Mouse (Mus musculus) bone marrow macrophage, adult 2 months (primary cell): ENCODE results near the gene Mdh1b. TPM values are rescaled to one million over a fixed set of nuclear protein-coding genes. Genes with fewer than 3 reads are reported as not detected.

Source experiments
- H3K27ac ChIP-seq: 2 replicates; pipeline ENCODE4 v1.5.1; 2012; ENCODE audit warnings: low read depth, low read length; ENCODE audit not compliant: insufficient read depth
- H3K4me1 ChIP-seq: 2 replicates; pipeline ENCODE4 v1.6.1; 2012; ENCODE audit warnings: low read length; ENCODE audit not compliant: control insufficient read depth, insufficient read depth
- H3K4me3 ChIP-seq: 2 replicates; pipeline ENCODE4 v1.5.1; 2012; ENCODE audit warnings: mild to moderate bottlenecking, low read length, moderate library complexity; ENCODE audit not compliant: insufficient read depth
- CTCF ChIP-seq: IDR thresholded peaks from 2 replicates; pipeline ENCODE4 v1.5.1; 2012; ENCODE audit warnings: low read depth, mild to moderate bottlenecking, low read length, moderate library complexity
- POLR2A ChIP-seq: IDR thresholded peaks from 2 replicates; pipeline ENCODE4 v1.6.1; 2012; ENCODE audit warnings: mild to moderate bottlenecking, low read depth, low read length, borderline replicate concordance
- polyA plus RNA-seq: library from polyadenylated mRNA; stranded (reverse); fragments of >200 nt; gene quantifications from 2 replicates; pipeline ENCODE4 v1.2.4, GENCODE M21; 2012; ENCODE audit not compliant: missing spikeins, insufficient read depth, insufficient read length

Gene Mdh1b
- polyA plus RNA-seq, 1 experiment, result not detected

DNA sequence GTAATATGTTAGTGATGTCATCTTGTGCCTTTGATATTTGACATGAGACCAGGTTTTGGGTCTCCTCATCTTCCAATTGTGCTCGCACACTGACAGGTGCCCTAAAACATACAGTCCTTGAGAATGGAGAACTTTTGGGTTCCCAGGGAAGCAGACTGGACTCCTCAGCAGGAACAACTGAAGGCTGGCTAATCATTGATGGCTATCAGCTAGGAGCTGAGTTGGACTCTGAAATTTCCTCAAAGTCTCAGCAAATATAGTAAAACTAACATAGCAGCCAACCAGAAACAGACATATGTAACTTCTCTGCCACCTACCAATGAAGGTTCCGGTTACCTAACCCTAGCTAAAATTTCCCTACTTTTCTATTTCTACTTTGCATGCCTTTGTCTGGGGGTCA is 64.0 kb downstream of the Mdh1b start:
- peaks cover 2% of the 10 kb centered on the region; the same call in 1 of the 2 replicates for H3K4me1 ChIP-seq
- H3K27ac ChIP-seq, result no peak overlapping the region
- TF ChIP-seq POLR2A (no peak), CTCF (no peak)
- no peak overlapping the region for H3K4me3 ChIP-seq

GRCm38 (mm10) chr1:63659591-63659990 is 70.5 kb downstream of the Mdh1b start:
- no peak overlapping the region for H3K4me3 ChIP-seq
- H3K27ac ChIP-seq, result no peak overlapping the region
- TF ChIP-seq CTCF (no peak), POLR2A (no peak)
- H3K4me1 ChIP-seq, result no peaks in the 10 kb centered on the region

DNA sequence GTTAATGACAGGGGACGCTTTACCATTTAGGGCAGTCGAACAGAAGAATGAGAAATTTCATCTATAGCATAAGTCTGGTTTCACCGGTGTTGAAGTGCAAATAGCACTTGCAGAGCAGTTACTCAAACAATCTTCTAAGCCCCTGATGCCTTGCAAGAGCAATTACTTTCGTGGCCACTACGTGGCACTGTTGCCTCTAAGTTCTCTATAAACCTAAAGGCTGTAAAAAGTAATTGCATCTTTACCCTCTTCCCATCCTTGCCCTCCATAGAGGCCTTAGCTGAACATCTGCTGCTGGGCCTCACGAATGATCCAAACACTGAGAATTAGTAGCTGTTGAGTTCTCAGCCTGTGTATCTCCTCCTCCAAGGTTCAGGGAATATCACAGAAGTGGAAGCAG is 72.1 kb downstream of the Mdh1b start:
- no peak for TF ChIP-seq CTCF
- no peak for TF ChIP-seq POLR2A
- no peak overlapping the region for H3K27ac ChIP-seq
- no peaks in the 10 kb centered on the region for H3K4me1 ChIP-seq
- no peak overlapping the region for H3K4me3 ChIP-seq

Other genes with a start within 250 kb of the Mdh1b start
- gene Gm39653, start 114.3 kb downstream of the Mdh1b start, polyA plus RNA-seq, result not detected in 2 replicates
- gene Dytn, start 43.4 kb downstream of the Mdh1b start, polyA plus RNA-seq, result not detected in 2 replicates
- 17.0 and 22.3 TPM in 2 replicates for gene Fastkd2, start 296 bp upstream of the Mdh1b start, polyA plus RNA-seq
- not detected in 2 replicates for gene 4933402D24Rik, start 38.9 kb upstream of the Mdh1b start, polyA plus RNA-seq